Mouse (Mus musculus): ENCODE measurements around the gene Fads6. TPM values are rescaled to one million over a fixed set of nuclear protein-coding genes. Genes with fewer than 3 reads are reported as not detected.
A peak's percentile ranks its signal among the peaks of the same experiment; 100 is the strongest.

The Fads6 gene
- total and polyA plus RNA-seq, 2 experiments from 2014 or later = 0.34 to 2.9 TPM

DNA sequence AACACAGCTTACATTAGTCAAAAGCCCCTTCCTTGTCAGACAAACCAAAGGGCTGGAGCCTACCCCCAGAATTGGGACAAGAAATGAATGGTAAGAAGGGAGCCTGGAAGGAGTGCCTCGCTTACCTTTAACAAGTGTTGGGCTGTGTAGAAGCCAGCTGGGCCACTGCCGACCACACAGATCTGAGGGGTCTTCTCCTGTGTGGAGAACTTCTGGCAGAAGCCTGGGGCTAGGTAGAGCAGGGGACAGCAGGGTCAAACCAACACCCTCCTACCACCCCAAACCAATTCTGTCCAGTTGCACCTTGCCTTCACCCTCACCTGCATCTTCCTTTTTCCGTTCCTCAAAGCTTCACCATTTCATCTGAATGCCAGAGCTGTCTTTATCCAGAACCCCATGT, 21.5 kb downstream of the Fads6 start:
- Histone ChIP-seq H3K27ac (ENCODE audit: low read depth) (no peak overlapping the region), H3K9me3 (replicated peaks; ENCODE audit: control insufficient read depth, low read length) (no peaks in the 10 kb centered on the region), H3K4me1 (ENCODE audit: control insufficient read depth, insufficient read depth) (peaks cover 13% of the 10 kb centered on the region), H3K27me3 (ENCODE audit: control insufficient read depth, insufficient read depth, low read length) (no peaks in the 10 kb centered on the region), H3K36me3 (replicated peaks; ENCODE audit: control insufficient read depth, insufficient read depth, low read length) (no peaks in the 10 kb centered on the region), H3K4me3 (ENCODE audit: low read depth, low read length) (peak overlapping the region; percentile 65; the same call in 1 of the 2 replicates), H3K4me2 (ENCODE audit: low read depth, low read length) (peak overlapping the region; percentile 84), H3K9ac (replicated peaks; ENCODE audit: low read depth, low read length) (peak overlapping the region; percentile 49; the same call in 1 of the 2 replicates)
- no peak for TF ChIP-seq CTCF (IDR thresholded peaks at IDR 0.05; ENCODE audit: low read depth)
- no peak for TF ChIP-seq EP300 (IDR thresholded peaks at IDR 0.05; ENCODE audit: low read depth)
- ATAC-seq (ENCODE audit: insufficient read depth, low read depth) (no peak), DNase-seq (ENCODE audit: low spot score) (no peak)
- 68% methylated on average over 3 of the region's 3 CpGs for WGBS

DNA sequence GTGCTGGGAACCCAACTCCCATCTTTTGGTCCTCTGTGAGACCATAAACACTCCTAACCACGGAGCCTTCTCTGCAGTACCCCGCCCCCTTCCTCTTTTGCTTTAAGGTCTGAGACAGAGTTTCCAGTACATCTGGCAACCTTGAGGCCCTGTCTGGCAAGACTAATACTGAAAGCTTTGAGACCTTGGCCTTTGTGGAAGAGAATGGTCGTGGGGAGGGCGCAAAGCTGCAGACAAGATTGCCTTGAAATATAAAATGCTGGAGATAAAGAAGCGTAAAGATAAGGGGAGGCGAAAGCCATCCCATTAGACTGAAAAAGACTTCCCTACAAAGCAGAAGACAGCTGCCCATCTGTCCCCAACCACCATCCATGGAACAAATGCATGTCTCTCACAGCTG, 22.0 kb downstream of the Fads6 start:
- no peaks in the 10 kb centered on the region for H3K9me3 ChIP-seq (replicated peaks; ENCODE audit: control insufficient read depth, low read length)
- H3K36me3 ChIP-seq (replicated peaks; ENCODE audit: control insufficient read depth, insufficient read depth, low read length) = no peaks in the 10 kb centered on the region
- no peak overlapping the region for H3K9ac ChIP-seq (replicated peaks; ENCODE audit: low read depth, low read length)
- H3K4me1 ChIP-seq (ENCODE audit: control insufficient read depth, insufficient read depth) = peaks cover 13% of the 10 kb centered on the region
- no peak for TF ChIP-seq EP300 (IDR thresholded peaks at IDR 0.05; ENCODE audit: low read depth)
- no peak overlapping the region for H3K4me2 ChIP-seq (ENCODE audit: low read depth, low read length)
- H3K27me3 ChIP-seq (ENCODE audit: control insufficient read depth, insufficient read depth, low read length) = no peaks in the 10 kb centered on the region
- ATAC-seq (ENCODE audit: insufficient read depth, low read depth) (no peak), DNase-seq (ENCODE audit: low spot score) (no peak)
- no peak overlapping the region for H3K27ac ChIP-seq (ENCODE audit: low read depth)
- 69% methylated on average over 6 of the region's 6 CpGs for WGBS
- no peak overlapping the region for H3K4me3 ChIP-seq (ENCODE audit: low read depth, low read length)

DNA sequence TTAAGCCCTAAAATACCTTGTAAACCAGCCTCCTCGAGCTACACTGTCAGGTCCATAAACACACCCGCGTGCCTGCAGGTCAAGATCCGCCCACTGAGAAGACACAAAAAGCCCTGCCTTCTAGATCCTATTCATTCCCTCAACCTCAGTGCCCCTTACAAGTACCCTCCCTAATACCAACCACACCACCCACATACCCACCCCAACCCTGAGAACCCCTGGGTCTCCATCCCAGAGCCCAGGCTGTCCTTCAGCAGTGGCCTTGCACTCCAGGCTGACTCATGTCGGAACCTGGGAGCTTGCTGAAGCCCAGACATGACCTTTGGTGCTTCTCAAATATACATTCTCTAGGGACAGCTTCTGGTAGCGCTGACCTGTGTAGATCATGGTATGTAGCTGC, 22.7 kb downstream of the Fads6 start:
- no peak for TF ChIP-seq CTCF (IDR thresholded peaks at IDR 0.05; ENCODE audit: low read depth)
- TF ChIP-seq EP300 (IDR thresholded peaks at IDR 0.05; ENCODE audit: low read depth) = no peak
- H3K36me3 ChIP-seq (replicated peaks; ENCODE audit: control insufficient read depth, insufficient read depth, low read length) = no peaks in the 10 kb centered on the region
- no peak overlapping the region for H3K9ac ChIP-seq (replicated peaks; ENCODE audit: low read depth, low read length)
- H3K9me3 ChIP-seq (replicated peaks; ENCODE audit: control insufficient read depth, low read length) = no peaks in the 10 kb centered on the region
- no peaks in the 10 kb centered on the region for H3K27me3 ChIP-seq (ENCODE audit: control insufficient read depth, insufficient read depth, low read length)
- no peak overlapping the region for H3K27ac ChIP-seq (ENCODE audit: low read depth)
- no peak for DNase-seq (ENCODE audit: low spot score)
- WGBS = 85% methylated on average over 6 of the region's 6 CpGs
- no peak for ATAC-seq (ENCODE audit: insufficient read depth, low read depth)
- peaks cover 13% of the 10 kb centered on the region for H3K4me1 ChIP-seq (ENCODE audit: control insufficient read depth, insufficient read depth)
- H3K4me3 ChIP-seq (ENCODE audit: low read depth, low read length) = no peak overlapping the region
- no peak overlapping the region for H3K4me2 ChIP-seq (ENCODE audit: low read depth, low read length)

DNA sequence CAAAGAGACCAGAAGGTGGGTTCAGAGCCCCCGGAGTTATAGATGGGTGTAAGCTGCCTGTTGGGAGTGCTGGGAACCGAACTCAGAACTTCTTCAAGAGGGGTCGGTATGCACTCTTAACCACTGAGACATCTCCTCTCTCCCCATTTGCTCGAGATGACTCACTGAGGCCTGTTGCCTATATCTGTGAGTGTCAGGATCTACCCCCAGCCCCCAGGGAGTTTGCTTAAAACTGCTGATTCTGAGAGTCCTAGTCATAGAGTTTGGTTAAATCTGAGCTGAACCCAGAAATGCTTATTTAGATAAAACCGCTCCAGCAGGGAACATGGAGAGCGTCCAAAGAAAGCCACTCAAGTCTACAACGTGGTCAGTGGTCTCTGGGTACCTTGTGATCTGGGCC, 23.3 kb downstream of the Fads6 start:
- DNase-seq (ENCODE audit: low spot score) (no peak), ATAC-seq (ENCODE audit: insufficient read depth, low read depth) (no peak)
- Histone ChIP-seq H3K9ac (replicated peaks; ENCODE audit: low read depth, low read length) (no peak overlapping the region), H3K27ac (ENCODE audit: low read depth) (no peak overlapping the region), H3K4me2 (ENCODE audit: low read depth, low read length) (no peak overlapping the region), H3K4me1 (ENCODE audit: control insufficient read depth, insufficient read depth) (peaks cover 13% of the 10 kb centered on the region), H3K4me3 (ENCODE audit: low read depth, low read length) (no peak overlapping the region), H3K9me3 (replicated peaks; ENCODE audit: control insufficient read depth, low read length) (no peaks in the 10 kb centered on the region), H3K27me3 (ENCODE audit: control insufficient read depth, insufficient read depth, low read length) (no peaks in the 10 kb centered on the region), H3K36me3 (replicated peaks; ENCODE audit: control insufficient read depth, insufficient read depth, low read length) (no peaks in the 10 kb centered on the region; the same call in 1 of the 2 replicates)
- WGBS = 78% methylated on average over 7 of the region's 7 CpGs
- TF ChIP-seq CTCF (IDR thresholded peaks at IDR 0.05; ENCODE audit: low read depth) (no peak), EP300 (IDR thresholded peaks at IDR 0.05; ENCODE audit: low read depth) (no peak)

DNA sequence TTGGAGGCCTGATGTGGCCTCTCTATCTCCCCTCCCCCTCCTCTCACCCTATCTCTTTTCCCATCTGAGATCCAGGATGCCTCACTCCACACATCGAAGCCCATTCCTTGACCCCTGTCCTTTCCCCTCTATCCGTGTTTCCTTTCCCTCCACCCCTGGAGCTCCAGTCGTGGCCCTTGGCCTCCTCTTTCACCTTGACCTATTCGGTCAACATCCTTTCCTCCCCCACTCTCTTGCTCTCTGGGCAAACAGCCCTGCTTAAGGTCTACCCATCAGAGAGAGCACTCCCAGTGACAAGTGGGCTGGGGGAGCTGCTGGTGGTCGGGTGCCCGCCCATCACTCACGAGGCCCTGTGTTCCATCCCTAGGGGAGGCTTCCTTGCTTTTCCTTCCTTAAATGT, 23.7 kb downstream of the Fads6 start:
- no peak overlapping the region for H3K4me2 ChIP-seq (ENCODE audit: low read depth, low read length)
- H3K4me3 ChIP-seq (ENCODE audit: low read depth, low read length) = no peak overlapping the region
- TF ChIP-seq CTCF (IDR thresholded peaks at IDR 0.05; ENCODE audit: low read depth) (no peak), EP300 (IDR thresholded peaks at IDR 0.05; ENCODE audit: low read depth) (no peak)
- peaks cover 13% of the 10 kb centered on the region for H3K4me1 ChIP-seq (ENCODE audit: control insufficient read depth, insufficient read depth)
- no peak for ATAC-seq (ENCODE audit: insufficient read depth, low read depth)
- no peaks in the 10 kb centered on the region for H3K27me3 ChIP-seq (ENCODE audit: control insufficient read depth, insufficient read depth, low read length)
- H3K27ac ChIP-seq (ENCODE audit: low read depth) = no peak overlapping the region
- 62% methylated on average over 7 of the region's 7 CpGs for WGBS
- no peaks in the 10 kb centered on the region for H3K9me3 ChIP-seq (replicated peaks; ENCODE audit: control insufficient read depth, low read length)
- H3K9ac ChIP-seq (replicated peaks; ENCODE audit: low read depth, low read length) = no peak overlapping the region
- DNase-seq (ENCODE audit: low spot score) = no peak
- H3K36me3 ChIP-seq (replicated peaks; ENCODE audit: control insufficient read depth, insufficient read depth, low read length) = peaks cover 4% of the 10 kb centered on the region; the same call in 1 of the 2 replicates

DNA sequence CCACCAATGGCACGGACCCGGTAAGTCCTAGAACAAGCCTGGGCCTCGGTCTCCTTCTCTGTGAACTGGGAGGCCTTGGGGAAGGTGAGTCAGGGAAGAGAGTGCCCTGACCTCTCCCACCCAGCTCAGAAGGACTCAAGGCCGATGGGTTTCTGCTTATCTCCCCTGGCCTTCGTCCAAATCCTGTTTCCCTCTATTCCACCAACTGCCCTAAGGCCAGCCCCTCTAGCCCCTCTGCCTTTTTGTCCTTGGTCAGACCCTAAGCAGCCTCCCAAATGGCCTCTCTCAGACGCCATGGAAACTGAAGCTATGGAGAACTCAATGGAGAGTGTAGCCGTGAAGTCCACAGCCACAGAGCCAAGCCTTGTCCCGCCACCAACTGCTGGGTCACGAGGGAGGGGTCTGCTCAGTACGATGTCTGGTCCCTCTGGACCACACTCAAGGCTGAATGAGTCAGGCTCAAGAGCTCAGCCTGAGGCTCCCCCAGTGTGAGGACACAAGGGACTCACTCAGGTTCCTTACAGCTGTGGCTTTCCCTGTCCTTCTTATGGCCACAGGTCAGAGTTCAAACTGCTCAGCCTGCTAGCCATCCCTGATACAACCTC, 24.5 kb downstream of the Fads6 start:
- Histone ChIP-seq H3K4me1 (ENCODE audit: control insufficient read depth, insufficient read depth) (peaks cover 11% of the 10 kb centered on the region), H3K36me3 (replicated peaks; ENCODE audit: control insufficient read depth, insufficient read depth, low read length) (peaks cover 6% of the 10 kb centered on the region; the same call in 1 of the 2 replicates), H3K27me3 (ENCODE audit: control insufficient read depth, insufficient read depth, low read length) (peaks cover 7% of the 10 kb centered on the region), H3K9ac (replicated peaks; ENCODE audit: low read depth, low read length) (no peak overlapping the region), H3K4me3 (ENCODE audit: low read depth, low read length) (no peak overlapping the region), H3K4me2 (ENCODE audit: low read depth, low read length) (no peak overlapping the region), H3K9me3 (replicated peaks; ENCODE audit: control insufficient read depth, low read length) (no peaks in the 10 kb centered on the region), H3K27ac (ENCODE audit: low read depth) (no peak overlapping the region)
- TF ChIP-seq EP300 (IDR thresholded peaks at IDR 0.05; ENCODE audit: low read depth) (no peak), CTCF (IDR thresholded peaks at IDR 0.05; ENCODE audit: low read depth) (no peak)
- 62% methylated on average over 10 of the region's 10 CpGs for WGBS
- no peak for DNase-seq (ENCODE audit: low spot score)
- no peak for ATAC-seq (ENCODE audit: insufficient read depth, low read depth)

Measured in heart, postnatal 0 days (tissue).